Mouse (Mus musculus) forebrain, postnatal 0 days (tissue): ENCODE results near the gene Scaf8. TPM values are rescaled to one million over a fixed set of nuclear protein-coding genes. Genes with fewer than 3 reads are reported as not detected.
"Not testable (repeated sequence)": the region's sequence is repeated elsewhere in the genome, so short reads cannot be mapped to it uniquely, and the experiment has no call there.

ENCODE experiments used
- ATAC-seq: fragments of 200-750 bp; cut with Nextera tagmentation; 2 replicates; pipeline ENCODE4 v1.8.0; 2017; ENCODE audit warnings: mild to moderate bottlenecking, moderate library complexity
- DNase-seq: peaks from one replicate; pipeline ENCODE4 v3.0.0-alpha.2; 2015
- H3K27ac ChIP-seq: fragments of 300-500 bp; sonication (generic); 2 replicates; pipeline ENCODE4 v1.5.1; 2014; ENCODE audit warnings: low read depth, mild to moderate bottlenecking, antibody characterized with exemption, low read length, moderate library complexity, mixed read lengths
- H3K27me3 ChIP-seq: fragments of 300-500 bp; sonication (generic); 2 replicates; pipeline ENCODE4 v1.6.1; 2014; ENCODE audit warnings: mild to moderate bottlenecking, low read length, mixed read lengths; ENCODE audit not compliant: insufficient read depth
- H3K36me3 ChIP-seq: fragments of 300-500 bp; sonication (generic); 2 replicates; pipeline ENCODE4 v1.6.1; 2014; ENCODE audit warnings: mild to moderate bottlenecking, moderate library complexity; ENCODE audit not compliant: insufficient read depth
- H3K4me1 ChIP-seq: fragments of 300-500 bp; sonication (generic); 2 replicates; pipeline ENCODE4 v1.6.1; 2014; ENCODE audit warnings: antibody characterized with exemption; ENCODE audit not compliant: insufficient read depth
- H3K4me2 ChIP-seq: fragments of 300-500 bp; sonication (generic); 2 replicates; pipeline ENCODE4 v1.6.1; 2014; ENCODE audit warnings: low read depth, mild to moderate bottlenecking, moderate library complexity
- H3K4me3 ChIP-seq: fragments of 300-500 bp; sonication (generic); 2 replicates; pipeline ENCODE4 v1.5.1; 2014; ENCODE audit warnings: low read depth, low read length, mixed read lengths
- H3K9ac ChIP-seq: fragments of 300-500 bp; sonication (generic); 2 replicates; pipeline ENCODE4 v1.6.1; 2014; ENCODE audit warnings: mild to moderate bottlenecking
- H3K9me3 ChIP-seq: fragments of 300-500 bp; sonication (generic); 2 replicates; pipeline ENCODE4 v1.6.1; 2016; ENCODE audit warnings: low read length
- CTCF ChIP-seq: sonication (generic); IDR thresholded peaks from 2 replicates; pipeline ENCODE4 v1.5.1; 2016; ENCODE audit warnings: antibody characterized with exemption, control low read depth, low read depth
- WGBS: fragments of 180-500 bp; shearing (Covaris S2); extraction: QIAGEN DNeasy Blood & Tissue Kit; methylation state at CpG from one replicate; pipeline ENCODE4 v1.1.7; 2014; 5-methylcytosine and 5-hydroxymethylcytosine counted together
- polyA plus RNA-seq: library from polyadenylated mRNA; unstranded; fragments of >200 nt; fragmentation: Nextera tagmentation; extraction: Ambion mirVana; gene quantifications from 2 replicates; pipeline ENCODE4 v1.2.1, GENCODE M21; 2015
- total RNA-seq: library from RNA; depleted of rRNA; stranded (reverse); fragments of >200 nt; gene quantifications from 2 replicates; pipeline ENCODE4 v1.2.3, GENCODE M21; 2014

The Scaf8 gene
- total and polyA plus RNA-seq, 2 experiments from 2014 or later: 15.6 to 65.8 TPM

DNA sequence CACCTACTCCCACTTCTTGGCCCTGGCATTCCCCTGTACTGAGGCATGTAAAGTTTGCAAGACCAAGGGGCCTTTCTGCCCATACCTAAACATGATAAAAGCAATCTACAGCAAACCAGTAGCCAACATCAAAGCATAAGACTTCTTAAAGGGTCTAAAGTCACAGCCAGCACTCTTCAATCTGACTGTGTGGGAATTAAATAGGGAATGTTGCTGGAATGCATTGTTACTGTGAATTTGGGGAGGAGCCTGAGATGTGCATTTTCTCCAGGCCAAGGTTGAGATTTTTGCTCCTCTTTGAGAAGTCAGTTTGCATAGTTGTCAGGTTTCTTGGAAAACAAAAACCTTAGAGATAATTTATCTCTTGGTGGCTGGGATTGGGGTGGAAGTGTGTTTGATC lies 36.4 kb downstream of the Scaf8 start:
- no peak overlapping the region for H3K27ac ChIP-seq
- no peak for TF ChIP-seq CTCF
- no peaks in the 10 kb centered on the region for H3K27me3 ChIP-seq
- H3K4me2 ChIP-seq: no peak overlapping the region
- H3K9me3 ChIP-seq: no peaks in the 10 kb centered on the region
- ATAC-seq (no peak), DNase-seq (no peak)
- H3K4me1 ChIP-seq: no peaks in the 10 kb centered on the region
- no peak overlapping the region for H3K9ac ChIP-seq
- H3K4me3 ChIP-seq: no peak overlapping the region
- peaks cover 7% of the 10 kb centered on the region for H3K36me3 ChIP-seq

DNA sequence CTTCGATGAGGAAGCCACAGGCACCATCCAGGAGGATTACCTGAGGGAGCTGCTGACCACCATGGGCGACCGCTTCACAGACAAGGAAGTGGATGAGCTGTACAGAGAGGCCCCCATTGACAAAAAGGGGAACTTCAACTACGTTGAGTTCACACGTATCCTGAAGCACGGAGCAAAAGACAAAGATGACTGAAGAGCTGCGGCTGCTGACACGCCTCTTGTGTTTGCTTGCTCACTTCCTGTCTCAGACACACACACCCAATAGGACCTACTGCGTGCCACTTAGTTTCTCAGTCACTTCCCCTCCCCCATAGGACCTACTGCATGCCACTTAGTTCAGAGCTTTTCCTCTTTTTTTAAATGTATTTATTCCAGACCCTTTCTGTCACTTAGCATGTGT lies 41.4 kb downstream of the Scaf8 start:
- not testable (repeated sequence) for H3K27ac ChIP-seq

DNA sequence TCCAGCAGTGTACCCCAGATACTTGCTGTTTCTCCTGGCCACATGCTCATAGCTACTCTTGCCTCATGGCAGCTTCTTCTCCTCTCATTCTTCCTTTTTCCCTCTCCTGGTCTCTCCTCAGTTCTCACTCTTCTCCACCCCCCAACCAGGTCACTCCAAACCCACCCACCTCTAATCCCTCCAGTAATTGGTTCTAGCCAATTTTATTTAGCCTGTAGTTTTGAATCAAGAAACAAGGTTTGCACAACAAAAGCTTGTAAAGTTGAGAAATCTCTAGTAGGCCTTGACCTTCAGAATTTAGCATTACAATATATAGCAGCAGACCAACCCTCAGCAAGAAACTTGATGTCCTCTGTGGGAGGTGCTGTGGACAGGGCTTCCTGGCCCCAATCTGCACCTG lies 42.2 kb downstream of the Scaf8 start:
- H3K27me3 ChIP-seq: no peaks in the 10 kb centered on the region
- no peak for TF ChIP-seq CTCF
- no peak for ATAC-seq
- peaks cover 10% of the 10 kb centered on the region for H3K36me3 ChIP-seq
- no peak for DNase-seq
- H3K9me3 ChIP-seq: no peaks in the 10 kb centered on the region
- H3K9ac ChIP-seq: no peak overlapping the region
- no peak overlapping the region for H3K4me2 ChIP-seq
- H3K4me1 ChIP-seq: no peaks in the 10 kb centered on the region
- no peak overlapping the region for H3K4me3 ChIP-seq
- H3K27ac ChIP-seq: no peak overlapping the region

More for the DNA sequence above, 41.4 kb downstream of the Scaf8 start:
- not testable (repeated sequence) for ATAC-seq, H3K27me3 ChIP-seq, H3K9ac ChIP-seq, H3K4me2 ChIP-seq, H3K9me3 ChIP-seq, H3K4me3 ChIP-seq, DNase-seq, H3K4me1 ChIP-seq, H3K36me3 ChIP-seq
- 93% methylated on average over 9 of the region's 9 CpGs for WGBS

DNA sequence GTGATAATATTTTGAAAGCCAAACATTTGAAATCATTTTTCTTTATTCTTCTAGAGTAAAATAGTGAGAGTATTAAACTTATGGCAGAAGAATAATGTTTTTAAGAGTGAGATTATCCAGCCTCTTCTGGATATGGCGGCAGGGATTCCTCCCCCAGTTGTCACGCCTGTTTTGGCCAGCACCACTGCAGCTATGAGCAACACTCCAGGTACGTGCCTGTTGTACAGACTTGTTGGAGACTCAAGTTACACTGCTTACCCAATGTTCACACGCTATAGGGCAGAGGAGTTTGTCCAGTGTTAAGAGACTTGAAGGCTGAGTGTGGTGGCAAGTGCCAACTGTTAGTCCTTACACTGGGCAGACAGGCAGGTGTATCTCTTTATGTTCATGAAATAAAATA lies 48.1 kb downstream of the Scaf8 start:
- Histone ChIP-seq H3K9ac (no peak overlapping the region), H3K4me3 (no peak overlapping the region), H3K27me3 (no peaks in the 10 kb centered on the region), H3K4me2 (no peak overlapping the region), H3K4me1 (no peaks in the 10 kb centered on the region), H3K27ac (no peak overlapping the region), H3K36me3 (peaks cover 17% of the 10 kb centered on the region), H3K9me3 (no peaks in the 10 kb centered on the region)
- ATAC-seq (no peak), DNase-seq (no peak)
- WGBS: 91% methylated on average over 4 of the region's 4 CpGs
- no peak for TF ChIP-seq CTCF

DNA sequence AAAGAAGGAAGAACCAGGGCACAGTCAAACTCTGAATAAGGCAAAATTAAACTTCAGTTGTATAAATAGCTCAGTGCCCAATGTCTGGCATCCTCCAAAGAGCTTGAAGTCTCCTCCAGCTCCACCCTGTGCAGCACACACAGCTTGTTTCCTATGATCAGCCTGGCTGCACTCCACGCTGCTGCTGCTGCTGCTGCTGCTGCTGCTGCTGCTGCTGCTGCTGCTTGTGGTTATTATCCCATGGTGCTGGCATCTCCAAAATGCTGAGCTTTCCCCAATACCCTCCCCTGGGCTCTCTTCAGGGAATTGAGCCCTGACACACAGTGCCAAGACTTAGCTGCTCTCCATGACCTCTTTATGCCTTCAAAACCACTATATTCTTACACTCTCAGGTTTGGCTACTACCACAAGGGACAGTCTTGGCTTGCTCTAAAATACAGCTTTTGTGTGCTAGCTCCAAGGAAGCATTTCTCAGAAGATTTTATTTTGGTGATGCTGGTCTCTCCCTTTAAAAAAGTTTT lies 65.7 kb downstream of the Scaf8 start:
- H3K27me3 ChIP-seq, H3K4me2 ChIP-seq, DNase-seq, H3K9me3 ChIP-seq, H3K4me1 ChIP-seq, ATAC-seq, H3K27ac ChIP-seq, H3K9ac ChIP-seq, H3K4me3 ChIP-seq: not testable (repeated sequence)
- H3K36me3 ChIP-seq: peaks cover 44% of the 10 kb centered on the region
- 92% methylated on average over 1 of the region's 1 CpGs for WGBS

DNA sequence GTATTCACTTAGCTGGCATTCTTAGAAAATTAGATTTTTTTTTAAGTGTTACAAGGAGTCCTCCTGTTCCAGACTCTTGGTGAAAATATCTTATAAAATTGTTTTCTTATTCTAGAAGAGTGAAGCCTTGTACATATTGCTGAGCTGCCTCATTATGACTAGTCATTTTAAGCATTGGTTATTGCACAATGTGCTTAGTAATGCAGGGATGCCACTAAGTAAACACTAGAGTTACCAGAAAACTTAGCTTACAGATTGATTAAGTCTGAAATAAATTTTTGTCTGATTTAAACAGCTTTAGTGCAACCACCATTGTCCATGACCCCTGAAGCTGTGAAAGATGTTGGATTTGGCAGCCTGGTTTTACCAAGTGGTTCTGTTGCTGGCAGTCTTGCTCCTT lies 80.7 kb downstream of the Scaf8 start:
- not testable (repeated sequence) for DNase-seq, H3K9me3 ChIP-seq, ATAC-seq, H3K9ac ChIP-seq, H3K27ac ChIP-seq, H3K4me1 ChIP-seq, H3K27me3 ChIP-seq, H3K4me3 ChIP-seq, H3K4me2 ChIP-seq
- H3K36me3 ChIP-seq: peaks cover 49% of the 10 kb centered on the region

DNA sequence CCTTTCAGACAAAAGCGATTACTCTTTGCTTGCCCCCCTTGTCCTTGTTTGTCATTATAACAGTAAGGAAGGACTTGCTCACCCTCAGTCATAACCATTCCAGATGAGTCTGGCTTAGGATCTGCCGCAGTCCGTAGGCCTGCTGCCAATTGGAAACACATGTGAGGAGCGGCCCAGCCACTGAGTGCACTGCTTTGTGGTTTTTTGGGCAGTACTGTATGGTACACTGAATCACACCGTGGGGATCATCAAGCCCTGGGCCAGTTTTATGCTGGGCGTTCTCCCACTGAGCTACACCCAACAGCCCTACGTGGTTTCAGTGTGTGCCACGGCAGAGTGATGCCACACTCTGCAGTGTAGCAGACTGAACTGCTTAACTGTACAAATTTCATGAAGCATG lies 85.6 kb downstream of the Scaf8 start:
- 85% methylated on average over 8 of the region's 8 CpGs for WGBS
- H3K4me3 ChIP-seq: no peak overlapping the region
- peaks cover 36% of the 10 kb centered on the region for H3K36me3 ChIP-seq
- ATAC-seq (no peak; the same call in 1 of the 2 replicates), DNase-seq (no peak)
- no peaks in the 10 kb centered on the region for H3K4me1 ChIP-seq
- H3K9me3 ChIP-seq: no peaks in the 10 kb centered on the region
- no peak overlapping the region for H3K4me2 ChIP-seq
- H3K27me3 ChIP-seq: no peaks in the 10 kb centered on the region
- H3K9ac ChIP-seq: no peak overlapping the region
- H3K27ac ChIP-seq: no peak overlapping the region
- TF ChIP-seq CTCF: no peak

DNA sequence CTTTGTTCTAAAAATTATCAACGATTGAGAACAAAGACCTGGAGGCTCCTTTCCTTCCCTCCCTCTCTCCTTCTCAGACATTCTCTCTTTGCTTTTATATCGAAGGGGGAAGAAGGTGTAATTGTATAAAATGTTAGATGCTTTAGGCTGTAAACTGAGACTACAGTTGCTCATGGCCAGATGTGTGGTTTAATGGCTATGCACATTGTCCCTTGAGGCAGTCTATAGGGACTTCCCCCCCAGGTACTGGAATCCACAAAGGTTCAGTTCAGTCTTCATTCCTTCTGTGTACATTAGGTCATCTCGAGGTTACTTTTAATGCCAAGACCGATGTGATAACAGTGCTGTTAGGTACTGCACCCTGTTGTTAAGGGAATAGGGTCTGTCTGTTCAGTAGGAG lies 89.1 kb downstream of the Scaf8 start:
- no peak for TF ChIP-seq CTCF
- ATAC-seq: no peak
- H3K36me3 ChIP-seq: peaks cover 9% of the 10 kb centered on the region; the same call in 1 of the 2 replicates
- no peak overlapping the region for H3K4me2 ChIP-seq
- no peaks in the 10 kb centered on the region for H3K27me3 ChIP-seq
- H3K4me3 ChIP-seq: no peak overlapping the region
- 81% methylated on average over 4 of the region's 4 CpGs for WGBS
- no peaks in the 10 kb centered on the region for H3K9me3 ChIP-seq
- H3K9ac ChIP-seq: no peak overlapping the region
- H3K27ac ChIP-seq: no peak overlapping the region
- H3K4me1 ChIP-seq: peaks cover 8% of the 10 kb centered on the region; the same call in 1 of the 2 replicates
- DNase-seq: no peak
